Mouse (Mus musculus) myocyte (in vitro differentiated cells): ENCODE measurements around the gene Pcdh9.

Experiments
- E2F4 ChIP-seq: IDR thresholded peaks from one replicate; pipeline ENCODE4 v1.6.1; 2011; ENCODE audit warnings: mild to moderate bottlenecking, control low read depth, moderate library complexity; ENCODE audit not compliant: insufficient read depth
- POLR2A ChIP-seq: IDR thresholded peaks from one replicate; pipeline ENCODE4 v1.6.1; 2011; ENCODE audit warnings: low read depth, mild to moderate bottlenecking, control low read depth, moderate library complexity; ENCODE audit not compliant: insufficient read length
- TCF3 ChIP-seq: IDR thresholded peaks from one replicate; pipeline ENCODE4 v1.6.1; 2011; ENCODE audit warnings: low read depth, control low read depth; ENCODE audit not compliant: insufficient read length

GRCm38 (mm10) chr14:93085646-93086045 is 804.8 kb downstream of the Pcdh9 start:
- TF ChIP-seq POLR2A (no peak), TCF3 (no peak), E2F4 (no peak)
